Mouse (Mus musculus) T-cell, adult 2 months (primary cell): ENCODE data around the gene Lrrc58.

Source experiments
- DNase-seq: peaks from one replicate; pipeline ENCODE4 v3.0.0; 2022; ENCODE audit warnings: low spot score

The Lrrc58 gene

DNA sequence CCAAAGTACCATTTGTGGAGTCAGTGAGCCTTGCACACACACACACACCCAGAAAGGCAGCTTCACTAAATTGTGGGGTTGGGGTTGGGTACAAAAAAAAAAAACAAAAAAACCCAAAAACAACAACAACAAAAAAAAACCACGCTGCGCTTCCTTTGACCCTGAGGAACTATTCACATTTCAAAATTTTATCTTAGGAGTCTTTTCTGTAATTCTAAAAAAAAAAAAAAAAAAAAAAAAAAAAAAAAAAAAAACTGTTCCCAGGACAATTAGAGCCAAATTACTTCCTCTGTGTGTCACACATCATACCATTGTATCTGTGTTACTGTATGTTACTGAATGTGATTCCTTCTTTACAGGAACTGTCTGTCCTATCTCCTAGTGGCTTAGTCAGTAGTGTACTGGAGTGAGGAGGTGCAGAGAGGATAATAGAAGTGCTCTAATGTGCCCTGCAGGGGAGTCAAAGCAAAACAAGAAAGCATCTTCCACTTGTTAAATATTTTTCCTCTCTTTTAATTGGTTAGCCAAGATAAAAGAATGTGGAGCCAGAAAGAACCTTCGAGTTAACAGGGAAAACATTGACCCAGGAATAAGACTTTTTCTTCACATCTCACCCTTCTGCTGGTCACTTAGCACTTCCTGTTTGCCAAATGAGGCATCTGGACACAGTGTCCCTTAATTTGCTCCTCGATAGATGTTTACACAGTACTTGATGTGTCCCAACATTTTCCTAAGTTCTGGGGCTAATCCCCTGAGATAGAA, 1.5 kb downstream of the Lrrc58 start:
- no peak for DNase-seq

DNA sequence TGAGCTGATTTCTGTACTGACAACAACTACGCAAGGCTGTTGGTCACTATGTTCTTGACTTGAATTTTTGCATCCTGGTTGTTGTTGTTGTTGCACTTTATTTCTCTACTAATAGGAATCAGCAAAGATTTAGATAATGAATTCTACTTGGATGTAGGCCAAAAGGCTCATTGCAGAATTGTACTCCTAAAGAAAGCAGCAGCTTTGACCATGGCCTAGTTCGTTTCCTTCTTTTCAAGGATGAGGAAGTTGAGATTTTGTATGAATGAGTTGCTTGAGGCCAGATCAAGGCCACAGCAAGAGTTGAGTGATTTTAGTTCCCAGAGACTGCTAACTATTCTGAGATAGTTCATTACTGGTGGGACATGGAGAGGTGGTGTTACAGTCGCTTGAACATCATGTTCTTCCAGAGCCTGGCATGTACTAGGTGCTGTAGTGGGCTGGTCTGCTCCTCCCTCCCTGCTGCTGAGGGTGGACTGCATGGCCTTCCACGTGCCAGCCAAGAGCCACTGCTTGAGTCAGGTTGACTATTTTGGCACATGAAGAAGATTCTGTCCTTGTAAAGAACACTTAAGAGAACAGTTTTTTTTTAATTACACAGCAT, 3.0 kb downstream of the Lrrc58 start:
- DNase-seq = no peak

DNA sequence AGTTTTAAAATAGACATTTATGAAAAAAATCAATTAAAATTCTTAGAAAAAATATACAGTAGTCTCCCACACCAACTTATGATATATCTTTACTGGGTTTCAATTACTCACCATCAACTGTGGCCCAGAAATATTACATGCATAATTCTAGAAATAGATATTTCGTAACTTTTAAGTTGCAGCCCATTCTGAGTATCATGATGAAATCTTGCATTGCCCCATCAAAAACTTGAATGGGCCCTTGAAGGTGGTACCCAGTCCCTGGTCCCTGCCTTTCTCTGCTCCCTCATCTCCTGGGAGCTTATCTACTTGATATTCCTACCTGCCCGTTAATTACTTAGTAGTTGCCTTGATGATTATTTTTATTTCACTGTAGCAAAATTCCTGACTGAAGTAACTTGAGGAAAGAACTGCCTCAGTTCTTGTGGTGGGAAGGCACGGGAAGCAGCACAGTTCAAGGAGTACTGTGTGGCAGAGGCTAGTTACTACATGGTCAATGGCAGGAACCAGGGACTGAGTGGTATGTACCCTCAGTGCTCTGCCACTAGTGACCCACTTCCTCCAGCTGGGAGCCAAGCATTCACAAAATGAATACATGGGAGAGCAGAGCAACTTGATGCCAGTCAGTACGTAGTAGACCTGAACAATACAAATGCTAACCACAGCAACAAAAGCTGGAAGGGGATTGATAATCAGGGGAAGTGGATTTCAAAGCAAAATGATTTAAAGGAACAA, 6.5 kb downstream of the Lrrc58 start:
- no peak for DNase-seq

DNA sequence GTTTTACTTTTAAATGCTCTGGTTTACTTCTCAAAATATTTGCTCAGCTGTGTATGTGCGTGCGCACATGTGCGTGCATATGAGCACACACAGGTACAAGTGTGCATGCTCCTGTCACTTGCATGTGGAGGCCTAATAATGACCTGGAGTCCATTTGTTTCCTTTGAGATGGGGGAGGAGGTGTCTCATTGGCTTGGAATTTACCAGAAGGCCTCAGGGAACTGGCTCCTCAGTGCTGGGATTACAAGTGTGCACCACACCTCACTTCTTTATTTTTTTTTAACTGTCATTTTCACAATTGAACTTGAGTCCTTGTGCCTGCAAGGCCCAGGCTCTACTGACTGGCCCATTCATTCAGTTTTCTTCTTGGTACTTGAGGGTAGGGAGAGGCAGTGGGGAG, 9.2 kb downstream of the Lrrc58 start:
- no peak for DNase-seq

DNA sequence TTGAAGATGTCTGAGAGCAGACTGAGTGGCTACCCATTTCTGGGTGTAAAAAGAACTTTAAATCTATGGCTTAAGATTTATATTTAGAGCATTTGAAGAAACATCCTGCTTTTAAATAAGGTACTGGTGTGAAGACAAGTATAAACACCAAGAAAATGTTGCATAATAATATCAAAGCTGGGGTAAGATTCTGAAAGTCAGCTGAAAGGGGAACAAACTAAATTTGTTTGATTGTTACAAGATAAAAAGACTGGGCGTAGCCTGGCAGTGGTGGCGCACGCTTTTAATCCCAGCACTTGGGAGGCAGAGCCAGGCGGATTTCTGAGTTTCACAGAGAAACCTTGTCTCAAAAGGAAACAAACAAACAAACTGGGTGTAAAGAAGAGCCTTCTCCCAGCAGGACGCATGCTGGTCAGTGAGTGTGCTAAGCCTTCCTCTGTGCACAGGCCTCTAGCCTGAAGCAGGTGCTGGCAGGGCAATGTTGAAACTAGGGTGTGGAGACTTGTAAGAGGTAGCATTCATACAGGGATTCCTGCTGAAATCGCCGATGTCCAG, 10.8 kb downstream of the Lrrc58 start:
- DNase-seq = no peak

DNA sequence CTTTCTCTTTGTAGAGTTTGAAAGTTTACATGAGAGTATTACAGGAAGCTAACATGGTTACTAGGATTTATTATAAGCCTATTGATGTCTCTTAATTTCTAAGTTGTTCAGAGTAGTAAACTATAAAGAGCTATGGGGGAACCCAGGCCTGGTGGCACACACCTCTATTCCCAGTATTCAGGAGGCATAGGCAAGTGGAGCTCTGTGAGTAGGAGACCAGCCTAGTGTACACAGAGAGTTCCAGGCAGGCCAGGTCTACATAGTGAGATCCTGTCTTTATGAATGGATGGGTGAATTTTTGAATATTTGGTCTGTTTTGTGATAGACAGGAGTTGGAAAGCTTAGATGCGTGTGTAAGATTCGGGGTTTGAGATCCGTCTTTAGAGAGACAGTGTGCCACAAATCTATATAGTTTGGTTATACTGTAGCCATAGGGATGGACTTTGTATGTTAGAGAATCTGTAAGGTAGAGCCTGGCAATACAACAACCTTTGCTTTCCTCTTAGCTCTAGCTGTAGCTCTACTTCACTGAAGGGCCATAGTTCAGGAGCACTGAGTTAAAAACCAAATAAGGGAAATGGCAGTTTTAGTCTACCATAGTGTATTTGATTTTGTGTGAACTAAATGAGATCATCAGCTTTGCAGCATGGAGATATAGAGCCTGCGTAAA, 11.7 kb downstream of the Lrrc58 start:
- DNase-seq = no peak

DNA sequence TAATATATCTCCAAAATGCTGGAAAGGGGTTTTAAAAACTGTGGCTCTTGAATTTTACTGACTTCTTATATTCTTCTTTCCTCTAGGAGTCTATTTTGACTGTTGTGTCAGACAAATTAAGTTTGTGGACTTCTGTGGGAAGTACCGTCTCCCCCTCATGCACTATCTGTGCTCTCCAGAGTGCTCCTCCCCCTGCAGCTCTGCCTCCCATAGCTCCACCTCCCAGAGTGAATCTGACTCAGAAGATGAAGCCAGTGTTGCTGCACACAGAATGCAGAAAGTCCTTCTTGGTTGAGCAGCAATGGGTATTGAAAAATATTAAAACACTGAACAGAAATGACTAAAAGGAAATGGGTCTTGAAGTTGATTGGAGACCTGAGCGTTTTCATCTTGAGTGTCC, 13.0 kb downstream of the Lrrc58 start:
- no peak for DNase-seq

DNA sequence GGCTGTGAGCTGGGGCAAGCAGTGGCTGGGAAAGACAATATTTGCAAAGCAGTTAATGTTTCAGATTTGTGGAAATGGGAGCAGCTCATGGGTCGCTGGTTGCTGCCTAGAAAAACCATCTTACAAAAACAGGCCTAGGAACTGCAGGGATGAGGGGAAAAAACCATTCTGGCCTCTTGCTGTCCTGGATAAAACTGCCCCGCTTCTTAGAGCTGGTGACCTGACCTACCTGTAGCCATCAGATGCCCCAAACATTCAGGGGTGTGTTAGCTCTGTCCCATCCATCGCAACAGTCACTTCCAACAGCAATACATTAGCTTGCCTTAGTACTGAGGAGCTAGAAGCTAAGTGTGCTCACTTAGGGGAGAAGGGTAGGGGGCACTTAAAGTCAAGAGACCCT, 20.8 kb downstream of the Lrrc58 start:
- DNase-seq = no peak

DNA sequence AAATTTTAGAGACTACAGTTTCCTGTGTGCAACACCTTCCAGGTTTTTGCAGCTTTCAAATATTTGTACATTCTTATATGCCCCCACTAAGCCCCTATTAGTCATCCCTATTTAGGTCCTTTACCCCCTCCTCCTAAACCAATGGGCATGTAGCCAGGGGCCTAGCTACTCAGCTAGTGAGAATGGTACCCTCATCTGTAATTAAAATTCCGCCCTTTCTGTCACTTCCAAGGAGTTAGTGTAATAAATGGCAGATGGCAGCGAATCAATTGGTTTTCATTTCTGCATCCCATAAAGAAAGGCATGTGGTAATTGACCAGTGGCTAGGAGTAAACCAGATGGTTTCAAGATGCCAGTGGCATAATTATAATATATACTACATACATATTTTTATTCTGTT, 24.5 kb downstream of the Lrrc58 start:
- DNase-seq = no peak

DNA sequence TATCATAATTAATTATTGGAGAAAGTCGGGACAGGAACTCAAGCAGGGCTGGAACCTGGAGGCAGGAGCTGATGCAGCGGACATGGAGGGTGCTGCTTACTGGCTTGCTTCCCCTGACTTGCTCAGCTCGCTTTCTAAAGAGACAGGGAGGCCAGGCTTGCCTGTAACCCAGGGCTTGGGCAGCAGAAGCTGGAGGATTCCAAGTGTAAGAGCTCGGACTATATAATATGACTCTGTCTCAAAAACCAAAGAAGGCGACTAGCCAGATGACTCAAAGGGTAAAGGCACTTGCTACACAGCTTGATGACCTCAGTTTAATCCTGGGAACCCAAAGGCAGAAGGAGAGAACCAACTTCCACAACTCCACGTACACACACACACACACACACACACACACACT, 25.2 kb downstream of the Lrrc58 start:
- DNase-seq = no peak

DNA sequence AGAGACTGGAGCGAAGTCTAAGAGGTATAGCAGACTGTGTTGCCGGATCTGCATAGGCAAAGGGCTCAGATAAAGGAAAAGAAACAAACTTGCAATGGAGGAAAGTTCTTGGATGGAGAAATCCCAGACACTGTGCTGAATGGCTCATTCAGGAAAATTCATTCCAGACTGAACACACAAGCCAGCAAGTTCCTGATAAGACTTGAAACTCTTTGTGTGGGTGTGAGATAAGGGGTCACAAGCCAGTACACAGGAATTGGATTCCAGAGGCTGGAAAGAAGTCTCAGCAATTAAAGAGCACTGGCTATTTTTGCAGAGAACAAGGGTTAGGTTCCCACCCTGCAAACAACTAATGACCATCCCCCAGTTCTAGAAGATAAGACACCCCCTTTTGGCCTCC, 25.8 kb downstream of the Lrrc58 start:
- no peak for DNase-seq

DNA sequence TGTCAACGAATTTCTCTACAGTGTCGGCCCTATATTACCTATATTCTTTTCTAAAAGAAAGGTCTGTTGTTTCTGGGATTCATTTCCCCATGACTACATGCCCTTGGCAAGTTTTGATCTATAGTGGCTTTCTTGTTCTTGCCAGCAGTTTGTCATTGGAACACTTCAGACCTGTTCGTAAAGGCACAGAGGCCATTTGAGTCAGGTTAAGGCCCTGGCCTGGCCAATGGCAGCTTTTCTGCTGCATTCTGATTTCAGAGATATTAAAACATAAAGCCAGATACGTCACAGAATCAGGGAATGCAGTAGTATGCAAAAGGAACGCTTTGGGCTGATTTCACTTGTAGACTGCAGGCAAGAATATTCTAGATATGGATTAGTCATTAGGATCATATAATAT, 30.6 kb downstream of the Lrrc58 start:
- no peak for DNase-seq

DNA sequence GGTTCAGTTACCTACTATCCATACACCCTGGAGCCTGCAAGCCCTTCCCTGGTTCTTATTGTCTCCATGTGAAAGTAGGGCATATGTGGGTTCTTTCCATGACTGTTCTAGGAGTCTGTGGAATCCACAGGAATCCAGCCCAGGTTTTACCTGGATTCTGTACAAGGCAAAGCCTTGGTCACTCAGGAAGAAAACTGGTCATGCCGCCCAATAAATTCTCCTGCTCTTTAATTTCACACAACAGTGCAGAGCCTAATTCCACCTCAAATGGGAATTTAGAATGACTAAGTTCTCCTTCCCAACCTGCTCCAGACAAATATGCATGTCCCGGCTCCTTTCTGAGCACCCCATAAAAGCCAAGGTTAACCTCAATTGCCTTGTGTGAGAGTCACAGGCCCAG, 31.2 kb downstream of the Lrrc58 start:
- DNase-seq = no peak

DNA sequence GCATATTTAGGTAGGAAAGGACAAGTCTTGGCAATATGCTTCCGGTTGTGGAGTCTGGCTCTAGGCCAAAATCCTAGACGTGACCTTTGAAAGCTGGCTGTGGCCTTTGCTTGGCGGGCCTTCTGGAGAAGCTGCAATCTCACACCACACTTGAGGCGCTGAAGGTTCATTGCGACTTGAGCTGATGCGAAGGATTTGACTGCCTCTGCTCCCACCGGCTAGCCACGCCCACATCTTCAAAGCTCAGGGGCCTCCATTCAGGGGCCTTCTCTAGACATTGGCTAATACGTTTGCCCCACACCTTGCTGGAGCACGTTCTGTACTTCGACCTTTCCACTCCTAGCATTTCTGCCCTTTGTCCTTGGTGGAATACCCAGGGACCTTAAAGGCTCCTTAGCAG, 33.1 kb downstream of the Lrrc58 start:
- no peak for DNase-seq

DNA sequence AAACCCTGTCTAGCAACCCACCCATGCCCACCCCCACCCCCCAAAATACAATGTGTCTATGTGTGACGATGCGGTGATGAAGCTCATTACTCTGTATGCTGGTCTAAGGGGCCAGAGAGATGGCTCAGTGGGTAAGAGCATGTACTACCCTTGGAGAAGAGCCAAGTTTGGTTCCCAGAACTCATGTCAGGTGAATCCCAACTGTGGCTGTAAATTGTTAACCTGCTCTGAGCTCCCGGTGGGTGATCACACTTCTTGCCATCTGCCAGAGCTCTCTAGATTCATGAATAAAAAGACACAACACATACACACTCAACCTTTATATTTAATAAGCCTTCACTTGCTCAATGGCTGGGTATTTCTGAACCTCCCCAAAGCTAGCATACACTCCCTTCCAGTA, 38.3 kb downstream of the Lrrc58 start:
- no peak for DNase-seq

DNA sequence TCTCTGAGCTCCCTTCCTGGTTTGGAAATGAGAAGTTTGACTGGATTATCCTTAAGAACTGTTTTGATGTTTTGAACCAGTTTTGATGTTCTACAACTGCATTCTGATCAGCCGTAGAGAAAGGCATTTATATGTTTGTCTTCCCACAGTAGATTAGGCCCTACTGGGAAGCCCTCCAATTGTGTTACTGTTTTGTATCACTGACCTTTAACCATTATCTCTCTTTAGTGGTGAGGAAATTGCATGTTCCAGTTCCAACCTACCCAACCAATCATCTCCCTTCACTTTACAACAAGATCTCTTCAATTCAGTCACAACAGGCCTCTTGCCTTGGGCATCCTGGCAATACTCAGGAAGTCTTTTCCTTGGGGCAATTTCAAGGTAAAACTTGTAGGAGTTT, 42.9 kb downstream of the Lrrc58 start:
- DNase-seq = no peak

DNA sequence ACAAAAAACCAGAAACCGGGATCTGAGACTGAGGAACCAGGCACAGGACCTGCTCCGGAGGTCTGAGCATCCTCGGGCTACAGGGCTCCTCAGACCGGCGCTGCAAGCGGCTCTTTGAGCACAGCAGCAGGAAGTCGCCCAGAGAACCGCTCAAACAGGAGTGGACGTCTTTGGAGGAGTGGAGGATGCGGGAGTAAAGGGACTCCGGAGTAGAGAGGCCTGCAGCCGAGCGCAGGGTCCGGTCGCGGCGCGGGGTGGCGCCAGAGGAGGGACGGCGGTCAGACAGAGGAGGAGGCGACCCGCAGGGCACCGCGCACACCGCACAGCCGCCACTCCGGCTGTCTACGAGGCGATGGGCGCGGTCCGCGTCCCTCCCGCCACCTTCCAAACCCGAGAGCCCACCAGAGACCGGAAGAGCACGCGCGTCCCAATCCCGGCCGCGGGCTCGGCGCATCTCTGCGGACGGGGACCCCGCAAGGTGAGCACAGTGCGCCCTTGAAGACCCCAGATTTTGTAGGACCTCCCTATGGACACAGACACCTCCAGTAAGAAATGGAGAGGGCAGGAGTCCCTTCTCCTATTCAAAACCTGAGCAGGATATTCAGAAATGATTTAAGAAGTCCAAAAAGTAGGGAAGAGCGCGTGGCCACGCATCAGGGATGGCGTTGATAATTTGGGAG, 48.1 kb downstream of the Lrrc58 start, which contains the start of gene Gpr156:
TSS of gene Gpr156 (plus strand) at position 359 of the 680 bp plus-strand sequence.
- DNase-seq = no peak

DNA sequence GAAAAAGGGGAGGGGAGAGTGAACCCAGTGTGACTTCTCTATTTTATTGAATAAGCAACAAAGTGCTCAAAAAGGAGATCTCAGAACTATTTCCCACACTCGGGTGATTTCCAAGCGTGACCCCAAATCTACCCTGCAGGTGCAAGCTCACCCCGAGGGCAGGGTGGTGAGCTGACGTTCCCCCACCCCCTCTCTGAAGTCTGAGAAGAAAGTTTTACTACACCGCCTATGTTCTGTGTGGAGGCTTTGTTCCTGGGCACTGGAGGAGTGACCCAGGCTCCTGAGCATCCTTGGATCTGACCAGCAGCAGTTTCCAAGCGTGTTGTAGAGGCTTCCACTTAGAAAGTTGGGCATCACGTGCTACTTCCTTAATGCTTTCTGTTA, 48.6 kb downstream of the Lrrc58 start:
- no peak for DNase-seq

DNA sequence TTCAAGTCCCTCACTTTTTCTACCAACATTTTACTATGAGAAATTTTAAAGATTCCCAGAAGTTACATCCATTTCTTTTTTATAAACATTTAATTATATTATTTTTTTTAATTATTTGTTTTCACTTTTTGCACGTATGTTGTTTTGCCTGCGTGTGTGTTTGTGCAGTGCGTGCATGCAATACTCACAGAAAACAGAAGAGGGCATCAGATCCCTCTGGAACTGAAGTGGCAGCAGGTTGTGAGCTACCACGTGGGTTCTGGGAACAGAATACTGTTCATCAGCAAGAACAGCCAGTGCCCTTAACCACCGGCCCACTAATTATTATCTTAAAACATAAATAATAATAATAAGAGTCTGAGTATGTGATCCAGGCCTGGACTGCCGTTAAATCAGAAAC, 50.8 kb downstream of the Lrrc58 start:
- no peak for DNase-seq

DNA sequence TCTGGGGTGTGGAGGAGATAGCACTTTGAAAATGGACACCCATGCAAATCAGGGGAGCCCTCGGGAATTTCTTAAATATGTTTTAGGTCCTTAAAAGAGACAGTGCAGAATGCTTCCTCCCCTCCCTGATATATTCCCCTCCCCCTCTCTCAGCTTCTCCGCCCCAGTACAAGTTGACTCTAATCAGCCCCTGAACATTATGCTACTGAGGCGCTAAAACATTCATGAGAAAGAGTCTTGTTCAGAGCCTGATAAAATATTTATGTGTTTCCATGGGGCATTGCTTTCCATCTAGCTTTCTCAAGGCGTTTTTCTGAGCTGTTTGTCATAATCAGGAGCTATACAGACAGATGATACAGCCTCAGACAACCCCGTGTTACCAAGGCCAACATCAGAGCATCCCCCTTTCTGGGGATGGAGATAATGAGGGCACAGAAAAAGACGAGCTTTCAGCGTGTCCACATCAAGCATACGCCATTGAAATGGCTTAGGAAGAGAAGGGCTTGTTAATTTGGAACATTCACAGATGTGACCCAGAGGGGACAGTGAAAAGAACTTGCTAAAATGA, 52.7 kb downstream of the Lrrc58 start:
- DNase-seq = no peak

DNA sequence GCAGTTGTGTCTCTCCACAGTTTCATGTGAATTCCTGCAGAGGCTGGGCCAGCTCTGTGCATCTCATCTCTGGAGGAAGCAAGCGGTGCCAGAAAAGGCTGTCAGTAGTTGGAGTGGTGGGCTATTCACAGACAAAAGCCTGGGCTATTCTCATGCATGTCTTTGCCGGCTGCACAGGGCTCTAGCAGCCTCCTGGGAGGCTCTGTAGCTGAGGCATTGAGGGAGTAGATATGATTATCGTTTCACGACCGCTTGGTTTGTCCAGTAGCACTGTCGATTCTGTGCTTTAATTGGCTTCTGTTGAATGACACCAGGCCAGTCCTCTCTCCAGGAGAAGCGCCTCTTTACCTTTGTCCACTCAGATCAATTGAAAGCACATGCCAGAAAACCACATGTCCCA, 57.9 kb downstream of the Lrrc58 start:
- no peak for DNase-seq

DNA sequence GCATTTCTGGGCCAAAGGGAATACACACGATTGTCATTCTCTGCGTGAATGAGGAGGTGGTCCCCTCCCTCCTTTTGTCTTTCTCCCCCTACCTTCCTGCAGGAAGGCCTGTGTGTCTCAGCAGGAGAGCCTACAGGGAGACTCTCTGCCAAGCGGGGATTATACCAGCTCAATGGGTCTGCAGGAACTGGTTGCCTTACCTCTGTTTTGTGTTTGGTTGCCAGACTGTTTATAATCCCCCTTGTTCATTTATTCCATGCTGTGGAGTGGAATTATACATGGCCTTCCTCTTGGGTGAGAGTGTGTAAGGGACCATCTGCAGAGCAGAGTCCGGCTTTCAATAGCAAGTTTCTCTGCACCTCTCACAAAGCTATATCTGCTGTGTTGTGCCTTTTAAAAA, 58.9 kb downstream of the Lrrc58 start:
- no peak for DNase-seq
